Mouse (Mus musculus): ENCODE results near the gene Scnm1.

DNA sequence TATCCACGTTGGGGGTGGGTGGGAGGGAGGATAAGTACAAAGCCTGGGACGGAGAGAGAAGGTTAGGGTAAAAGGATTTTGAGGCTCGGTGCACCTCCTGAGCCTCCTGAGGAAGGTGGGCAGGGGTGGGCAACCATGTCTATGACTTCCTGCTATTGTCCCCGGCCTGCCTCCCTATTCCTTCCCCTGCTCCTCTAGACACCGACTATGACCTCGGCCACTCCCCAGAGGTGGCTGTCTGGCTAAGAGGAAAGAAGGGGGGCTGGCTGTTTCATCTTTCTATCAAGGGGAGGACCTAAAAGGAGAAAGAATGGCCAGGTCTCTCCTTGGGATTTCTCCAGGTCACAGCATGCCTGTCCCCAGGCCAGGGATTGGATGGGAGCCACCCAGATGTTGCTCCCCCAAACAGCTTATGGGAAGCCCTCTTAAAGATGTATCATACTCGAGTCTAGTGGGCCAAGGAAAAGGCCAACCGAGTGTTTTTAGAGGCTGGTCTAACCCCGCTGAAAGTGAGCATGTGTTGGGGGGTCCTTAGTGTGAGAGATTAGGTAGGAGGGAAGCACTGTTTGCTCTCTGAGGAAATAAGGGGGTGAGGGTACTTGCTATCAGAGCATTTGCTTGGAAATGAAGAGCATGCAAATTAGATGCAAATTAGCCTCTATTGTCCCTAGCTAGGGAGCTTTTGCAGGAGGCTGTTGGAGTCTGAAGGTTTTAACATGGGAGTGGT, 28.0 kb upstream of the Scnm1 start:
- no peak for TF ChIP-seq GATA1 (IDR thresholded peaks at IDR 0.05; ENCODE audit: borderline replicate concordance, low read length)
- TF ChIP-seq FLI1 (IDR thresholded peaks at IDR 0.05; ENCODE audit: low read length), result no peak

Data from megakaryocyte, embryonic 14.5 days (primary cell).